Mouse (Mus musculus) lung, postnatal 0 days (tissue): ENCODE data around the gene Gm37240.

Experiments used
- CTCF ChIP-seq: IDR thresholded peaks from 2 replicates; pipeline ENCODE4 v1.5.1; 2016; ENCODE audit warnings: antibody characterized with exemption, mild to moderate bottlenecking
- EP300 ChIP-seq: IDR thresholded peaks from 2 replicates; pipeline ENCODE4 v1.6.1; 2016; ENCODE audit warnings: antibody characterized with exemption, mild to moderate bottlenecking, control low read depth

GRCm38 (mm10) chr3:84680062-84680461, 1207.3 kb downstream of the Gm37240 start:
- TF ChIP-seq CTCF (no peak), EP300 (no peak)
